In genomic region chr8:8403410-8403809, GRCm38 (mm10) we compare ENCODE assay signal across 21 mouse cellular contexts.
DNase-seq lines count a peak whose midpoint lies in the region; ATAC-seq and TF ChIP-seq lines count a peak whose summit lies in the region.
"Had no signal": no experiment of that assay in that cellular context is flagged by ENCODE, and none has a peak within 500 bp of the region (broad histone marks: within the 10 kb centered on the region; RNA-seq: fewer than 3 reads in every experiment).

No protein-coding gene starts in this region.

- H3K36me3 ChIP-seq in lung, embryonic 14.5 days (ENCODE audit: insufficient read depth), result no peaks in the 10 kb centered on the region
- no peaks in the 10 kb centered on the region for H3K36me3 ChIP-seq in lung, embryonic 15.5 days
- H3K36me3 ChIP-seq in lung, embryonic 16.5 days (ENCODE audit: control insufficient read depth, insufficient read depth, low read length), result no peaks in the 10 kb centered on the region
- H3K36me3 ChIP-seq: G1E had no signal

- no peak overlapping the region for H3K4me3 ChIP-seq in lung, embryonic 14.5 days (ENCODE audit: low read depth, low read length)
- H3K4me3 ChIP-seq in lung, adult 2 months (replicated peaks; ENCODE audit: extremely low read depth, low read depth, low read length), result no peak overlapping the region
- no peak overlapping the region for H3K4me3 ChIP-seq in lung, embryonic 15.5 days
- H3K4me3 ChIP-seq in lung, embryonic 16.5 days (ENCODE audit: low read length), result no peak overlapping the region

- no peak for TF ChIP-seq POLR2A in lung, adult 2 months (IDR thresholded peaks at IDR 0.05; ENCODE audit: borderline replicate concordance, extremely low read depth, low read depth, low read length)

- ATAC-seq in lung, embryonic 14.5 days (ENCODE audit: insufficient read depth), result peak; percentile 52; the same call in 1 of the 2 replicates
- peak; percentile 49; the same call in 1 of the 2 replicates for ATAC-seq in lung, embryonic 15.5 days (ENCODE audit: borderline replicate concordance, extremely low read depth, low FRiP score, low TSS enrichment)
- ATAC-seq in lung, embryonic 16.5 days (ENCODE audit: low read depth), result peak; percentile 54
- ATAC-seq: activated CD4-positive, CD25-positive, alpha-beta regulatory T cell, adult 4 months; CD4-positive, CD25-positive, alpha-beta regulatory T cell, adult 4 months; Patski had no signal

- TF ChIP-seq CTCF in lung, embryonic 14.5 days (IDR thresholded peaks at IDR 0.05; ENCODE audit: low read depth), result no peak
- TF ChIP-seq CTCF in lung, adult 2 months (IDR thresholded peaks at IDR 0.05; ENCODE audit: insufficient read depth, low read length), result no peak

- H3K27me3 ChIP-seq in lung, embryonic 14.5 days (ENCODE audit: insufficient read depth, low read length), result no peaks in the 10 kb centered on the region
- H3K27me3 ChIP-seq in lung, embryonic 15.5 days, result no peaks in the 10 kb centered on the region
- H3K27me3 ChIP-seq in lung, embryonic 16.5 days (ENCODE audit: control insufficient read depth, insufficient read depth, low read depth, low read length), result no peaks in the 10 kb centered on the region
- H3K27me3 ChIP-seq: CH12.LX, Patski had no signal

- H3K27ac ChIP-seq in lung, embryonic 14.5 days (ENCODE audit: low read depth), result no peak overlapping the region
- no peak overlapping the region for H3K27ac ChIP-seq in lung, embryonic 15.5 days
- H3K27ac ChIP-seq in lung, embryonic 16.5 days (ENCODE audit: low read length), result no peak overlapping the region

- peak; percentile 56 for DNase-seq in lung, embryonic 14.5 days
- no peak for DNase-seq in lung, adult 2 months
- DNase-seq in lung, postnatal 4 days, result no peak
- DNase-seq in lung, postnatal 14 days, result no peak
- DNase-seq: adrenal gland, adult 2 months; adrenal gland, adult 8-10 months; adrenal gland, postnatal 10 days; adrenal gland, postnatal 14 days; adrenal gland, postnatal 25 days; adrenal gland, postnatal 36 days; B cell, adult 2 months; cerebellum, adult 11 months; cerebellum, adult 11-12 months; cerebellum, adult 18-20 months had no signal

- H3K4me1 ChIP-seq in lung, embryonic 14.5 days (ENCODE audit: insufficient read depth), result peaks cover 5% of the 10 kb centered on the region; the same call in 1 of the 2 replicates
- H3K4me1 ChIP-seq in lung, adult 2 months (ENCODE audit: control insufficient read depth, insufficient read depth, low read length), result no peaks in the 10 kb centered on the region
- H3K4me1 ChIP-seq in lung, embryonic 15.5 days, result no peaks in the 10 kb centered on the region
- peaks cover 2% of the 10 kb centered on the region; the same call in 1 of the 2 replicates for H3K4me1 ChIP-seq in lung, embryonic 16.5 days (replicated peaks; ENCODE audit: control insufficient read depth, insufficient read depth, low read length)

- no peaks in the 10 kb centered on the region for H3K9me3 ChIP-seq in lung, embryonic 14.5 days (ENCODE audit: low read depth, low read length)
- H3K9me3 ChIP-seq in lung, embryonic 15.5 days, result no peaks in the 10 kb centered on the region
- no peaks in the 10 kb centered on the region for H3K9me3 ChIP-seq in lung, embryonic 16.5 days (ENCODE audit: control insufficient read depth, low read length)
- H3K9me3 ChIP-seq: G1E had no signal

- no peak overlapping the region for H3K9ac ChIP-seq in lung, embryonic 14.5 days
- no peak overlapping the region for H3K9ac ChIP-seq in lung, embryonic 15.5 days
- no peak overlapping the region for H3K9ac ChIP-seq in lung, embryonic 16.5 days (ENCODE audit: low read length)

- H3K4me2 ChIP-seq in lung, embryonic 14.5 days, result no peak overlapping the region
- no peak overlapping the region for H3K4me2 ChIP-seq in lung, embryonic 15.5 days
- no peak overlapping the region for H3K4me2 ChIP-seq in lung, embryonic 16.5 days (ENCODE audit: low read depth, low read length)

- WGBS in lung, embryonic 14.5 days, result 42% methylated on average over 3 of the region's 3 CpGs
- 67% methylated on average over 3 of the region's 3 CpGs for WGBS in lung, adult 2 months
- WGBS in lung, embryonic 15.5 days, result 43% methylated on average over 3 of the region's 3 CpGs
- WGBS in lung, embryonic 16.5 days, result 51% methylated on average over 3 of the region's 3 CpGs
